Mouse (Mus musculus) left cerebral cortex, postnatal 4 days (tissue): ENCODE data around the gene Rpl7l1. TPM values are rescaled to one million over a fixed set of nuclear protein-coding genes. Genes with fewer than 3 reads are reported as not detected.
"Not testable (repeated sequence)": the region's sequence is repeated elsewhere in the genome, so short reads cannot be mapped to it uniquely, and the experiment has no call there.

Source experiments
- DNase-seq: peaks from one replicate; pipeline ENCODE4 v3.0.0-alpha.2; 2022
- intact Hi-C: fragments of 180-260 bp; cut with DNase I; formaldehyde crosslinking; loops from one replicate; pipeline ENCODE4 v1.15.1; 2025
- total RNA-seq, 2 experiments: library from RNA; stranded (reverse); gene quantifications; 2 replicates each; pipeline ENCODE4 v1.2.3; 2021

Gene Rpl7l1
- total RNA-seq, 2 experiments from 2014 or later, result 47.3 to 58.3 TPM

DNA sequence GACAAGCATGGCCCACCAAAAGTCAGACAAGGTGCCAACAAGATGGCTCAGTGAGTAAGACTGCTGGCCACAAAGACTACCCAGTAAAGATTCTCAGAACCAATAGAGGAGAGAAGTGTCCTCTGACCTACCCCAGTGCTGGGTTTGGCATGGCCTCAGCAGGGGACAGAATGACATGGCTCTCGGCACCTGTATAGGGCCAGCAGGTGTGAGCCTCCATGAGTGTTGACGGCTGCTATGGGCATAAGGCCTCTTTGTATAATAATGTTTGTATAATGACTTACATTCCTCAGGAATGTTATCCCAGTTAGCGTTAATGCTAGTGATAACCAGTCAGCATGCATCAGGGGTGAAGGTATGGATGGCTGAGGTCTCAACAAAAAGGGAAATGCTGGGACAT is 6.4 kb downstream of the Rpl7l1 start:
- no peak for DNase-seq
- intact Hi-C loops, result no loop called here

DNA sequence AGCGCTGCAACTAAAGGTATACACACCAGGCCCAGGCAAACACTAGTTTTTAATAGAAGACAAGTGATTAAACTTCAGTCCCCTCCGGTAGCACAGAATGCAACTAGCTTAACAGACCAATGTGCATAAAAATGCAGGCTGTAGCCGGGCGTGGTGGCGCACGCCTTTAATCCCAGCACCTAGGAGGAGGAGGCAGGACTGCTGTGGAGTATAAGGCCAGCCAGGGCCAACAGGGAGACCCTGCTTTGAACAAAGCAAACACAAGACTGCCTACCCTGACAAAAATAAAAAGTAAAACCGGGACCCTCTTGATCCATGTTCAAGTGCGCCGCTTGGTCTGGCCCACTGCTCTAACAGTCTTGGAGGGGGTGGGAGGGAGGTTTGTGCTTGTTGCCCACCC is 7.4 kb downstream of the Rpl7l1 start:
- intact Hi-C loops, result no loop called here
- DNase-seq, result no peak

DNA sequence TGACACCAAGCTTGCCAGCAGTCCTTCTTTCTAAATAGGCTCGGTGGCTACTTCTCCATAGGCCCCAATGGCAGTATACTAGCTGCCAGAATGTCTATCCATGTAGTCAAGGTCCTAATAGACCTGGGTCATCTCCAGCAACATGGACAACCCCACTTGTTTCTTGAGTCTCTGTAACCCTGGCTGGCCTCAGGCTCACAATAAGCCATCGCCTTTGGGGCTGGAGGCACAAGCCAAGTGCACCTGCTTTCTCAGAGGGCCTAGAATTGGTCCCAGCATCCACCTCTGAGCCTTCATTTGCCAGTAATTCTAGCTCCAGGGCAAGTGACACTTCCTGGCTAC is 8.4 kb downstream of the Rpl7l1 start:
- intact Hi-C loops, result no loop called here
- DNase-seq, result no peak

DNA sequence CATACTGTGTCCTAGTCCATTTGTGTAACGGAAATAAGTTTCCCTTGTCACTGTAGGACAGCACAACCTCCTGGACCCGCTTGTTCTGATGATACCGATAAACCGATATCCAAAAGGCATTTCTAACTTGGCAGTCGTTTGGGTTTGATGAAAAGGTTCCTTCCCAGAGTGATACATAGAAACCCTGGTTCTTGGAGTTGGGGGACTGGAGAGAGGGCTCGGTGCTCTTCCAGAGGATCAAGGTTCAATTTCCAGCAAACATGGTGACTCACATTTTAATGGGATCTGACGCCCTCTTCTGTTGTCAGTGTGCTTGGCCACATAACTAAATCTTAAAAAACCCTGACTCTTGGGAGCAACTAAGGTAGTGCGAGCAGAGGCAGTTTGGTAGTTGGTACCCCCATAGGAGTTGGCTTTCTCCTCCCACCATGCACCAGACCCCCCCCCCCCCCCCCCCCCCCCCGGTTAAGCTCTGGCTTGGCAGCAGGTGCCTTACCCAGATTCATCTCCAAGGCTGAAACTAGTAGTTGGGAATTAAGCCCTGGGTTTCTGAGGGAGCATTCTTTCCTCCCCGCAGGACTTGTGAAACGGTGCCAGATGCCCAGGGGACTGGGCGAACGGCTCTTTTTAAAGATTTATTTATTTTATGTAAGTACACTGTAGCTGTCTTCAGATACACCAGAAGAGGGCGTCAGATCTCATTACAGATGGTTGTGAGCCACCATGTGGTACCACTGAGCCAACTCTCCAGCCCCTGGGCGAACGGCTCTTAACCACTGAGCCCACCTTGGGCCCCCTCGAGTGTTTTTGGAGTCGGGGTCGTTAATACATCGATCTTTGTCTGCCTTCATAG is 9.0 kb downstream of the Rpl7l1 start:
- DNase-seq, result peak; percentile 36
- intact Hi-C loops, result no loop called here

- peak; percentile 85 for DNase-seq
- intact Hi-C loops, result no loop called here
These were observed 9.8 kb downstream of the Rpl7l1 start, which contains the start of gene 2310039H08Rik for GRCm38 (mm10) chr17:46772404-46773277. Gene 2310039H08Rik (plus strand): TSS chr17:46772635.

DNA sequence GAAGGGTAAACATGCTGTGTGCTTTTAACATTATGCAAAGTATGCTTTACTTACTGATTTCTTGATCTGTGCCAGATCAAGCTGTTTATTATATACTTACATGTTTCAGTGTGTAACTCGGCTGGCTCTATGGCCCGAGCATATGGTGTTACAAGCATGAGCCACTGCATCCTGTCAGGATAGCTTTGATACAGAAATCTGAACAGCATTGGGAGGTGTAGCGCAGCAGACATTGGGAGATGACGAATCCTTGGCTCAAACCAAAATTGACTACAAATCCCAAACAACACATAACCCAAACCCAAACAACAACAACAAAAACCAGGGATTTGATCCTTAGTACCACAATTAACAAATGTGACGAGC is 10.5 kb downstream of the Rpl7l1 start:
- intact Hi-C loops, result no loop called here
- no peak for DNase-seq

GRCm38 (mm10) chr17:46771616-46772015 is 10.9 kb downstream of the Rpl7l1 start:
- DNase-seq, result no peak
- intact Hi-C loops, result no loop called here

DNA sequence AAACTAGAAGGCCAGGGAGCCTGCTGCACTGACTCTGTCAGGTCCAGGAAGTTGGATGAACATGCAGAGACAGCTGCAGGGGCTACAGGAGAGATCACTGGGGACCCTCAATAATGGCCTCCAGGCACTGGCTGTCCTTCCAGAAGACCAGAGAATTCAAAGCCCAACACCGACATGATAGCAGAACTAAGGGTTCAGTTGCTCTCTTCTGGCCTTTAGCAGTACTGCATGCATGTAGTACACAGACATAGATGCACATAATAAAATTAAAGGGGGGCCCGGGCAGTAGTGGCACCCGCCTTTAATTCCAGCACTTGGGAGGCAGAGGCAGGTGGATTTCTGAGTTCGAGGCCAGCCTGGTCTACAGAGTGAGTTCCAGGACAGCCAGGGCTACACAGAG is 11.4 kb downstream of the Rpl7l1 start:
- intact Hi-C loops, result no loop called here
- no peak for DNase-seq

- intact Hi-C loops, result no loop called here
- no peak for DNase-seq
These were observed 11.9 kb downstream of the Rpl7l1 start for GRCm38 (mm10) chr17:46770546-46770945.

- intact Hi-C loops, result no loop called here
- peak; percentile 17 for DNase-seq
These were observed 14.6 kb downstream of the Rpl7l1 start for GRCm38 (mm10) chr17:46767868-46768267.

- DNase-seq, intact Hi-C loops: not testable (repeated sequence)
These were observed 17.6 kb downstream of the Rpl7l1 start for GRCm38 (mm10) chr17:46764916-46765315.

DNA sequence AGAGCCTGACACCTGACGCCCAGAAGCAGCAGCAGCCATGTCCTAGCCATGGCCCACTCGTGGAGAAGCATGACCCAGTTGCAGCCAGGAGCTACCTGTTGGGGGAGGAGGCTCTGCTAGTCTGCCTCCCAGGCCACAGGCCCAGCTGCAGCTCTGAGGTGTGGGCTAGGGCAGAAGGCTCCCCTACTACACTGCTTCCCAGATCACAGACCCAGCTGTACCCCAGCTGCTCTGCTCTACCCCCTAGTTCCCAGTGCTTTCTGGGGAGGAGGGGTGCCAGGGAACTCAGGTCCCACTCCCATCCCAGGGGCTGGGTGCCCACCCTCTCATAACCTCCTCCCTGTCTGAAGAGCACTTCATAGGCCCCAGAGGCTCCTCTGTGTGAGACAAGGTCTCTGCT is 18.9 kb downstream of the Rpl7l1 start, which contains the start of gene Ptcra:
Ptcra (minus strand) TSS at position 169 of the 400 bp plus-strand sequence.
- no peak for DNase-seq
- intact Hi-C loops, result no loop called here

DNA sequence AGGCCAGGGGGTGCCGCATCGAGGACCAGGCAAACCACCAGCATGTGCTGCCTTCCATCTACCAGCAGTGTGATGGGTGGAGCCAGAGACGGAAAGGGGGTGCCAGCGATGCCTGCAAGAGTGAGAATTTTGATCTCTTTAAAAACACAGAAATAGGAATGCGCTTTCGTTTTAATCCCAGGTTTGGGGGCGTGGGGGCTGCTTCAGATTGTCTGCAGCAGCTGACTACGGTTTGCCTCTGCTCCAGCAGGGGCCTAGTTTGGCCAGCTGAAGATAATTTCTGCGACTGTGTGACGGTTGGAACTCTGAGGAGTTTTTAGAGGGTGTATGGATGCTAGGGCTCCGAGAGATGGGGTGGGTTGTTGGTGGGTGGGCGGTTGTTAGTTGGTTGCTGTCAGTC is 23.7 kb downstream of the Rpl7l1 start:
- DNase-seq, result no peak
- intact Hi-C loops, result no loop called here

DNA sequence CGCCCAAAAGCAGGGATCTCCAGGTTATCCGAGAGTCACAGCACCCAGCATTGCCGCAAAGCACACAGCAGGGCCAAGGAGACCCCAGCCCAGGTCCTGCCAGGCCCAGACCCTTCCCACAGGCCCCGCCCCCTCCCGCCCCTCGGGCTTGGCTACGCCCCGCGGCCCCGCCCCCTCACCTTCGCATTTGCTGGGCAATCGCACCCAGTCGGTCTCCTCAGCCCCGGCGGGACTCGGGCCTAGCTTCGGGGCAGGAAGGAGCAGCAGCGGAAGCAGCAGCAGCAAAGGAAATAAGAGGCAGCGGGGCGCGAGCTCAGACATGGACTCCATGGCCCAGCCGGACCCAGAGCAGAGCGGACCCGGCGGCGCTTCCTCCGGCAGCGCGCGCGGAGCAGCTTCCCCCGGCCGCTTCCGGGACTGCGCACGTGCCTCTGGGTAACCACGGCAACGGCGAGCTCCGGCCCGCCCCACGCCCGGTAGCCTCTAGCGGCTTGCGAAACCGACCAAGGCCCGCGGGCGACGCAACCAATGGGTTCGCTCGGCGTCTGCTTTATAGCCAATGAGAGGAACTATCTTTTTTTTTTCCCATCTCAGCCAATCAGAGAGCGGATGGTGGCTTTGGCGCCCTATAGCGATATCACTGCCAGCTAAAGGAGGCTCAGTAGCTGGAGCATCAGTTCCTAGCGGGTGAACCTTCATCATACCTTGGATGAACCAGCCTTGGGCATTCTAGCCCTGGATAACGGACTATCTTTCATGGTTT is 30.5 kb downstream of the Rpl7l1 start, which contains the start of gene Cnpy3:
Cnpy3 (minus strand) TSS at position 421 of the 763 bp plus-strand sequence.
- DNase-seq, result peak; percentile 99
- intact Hi-C loops, result no loop called here

DNA sequence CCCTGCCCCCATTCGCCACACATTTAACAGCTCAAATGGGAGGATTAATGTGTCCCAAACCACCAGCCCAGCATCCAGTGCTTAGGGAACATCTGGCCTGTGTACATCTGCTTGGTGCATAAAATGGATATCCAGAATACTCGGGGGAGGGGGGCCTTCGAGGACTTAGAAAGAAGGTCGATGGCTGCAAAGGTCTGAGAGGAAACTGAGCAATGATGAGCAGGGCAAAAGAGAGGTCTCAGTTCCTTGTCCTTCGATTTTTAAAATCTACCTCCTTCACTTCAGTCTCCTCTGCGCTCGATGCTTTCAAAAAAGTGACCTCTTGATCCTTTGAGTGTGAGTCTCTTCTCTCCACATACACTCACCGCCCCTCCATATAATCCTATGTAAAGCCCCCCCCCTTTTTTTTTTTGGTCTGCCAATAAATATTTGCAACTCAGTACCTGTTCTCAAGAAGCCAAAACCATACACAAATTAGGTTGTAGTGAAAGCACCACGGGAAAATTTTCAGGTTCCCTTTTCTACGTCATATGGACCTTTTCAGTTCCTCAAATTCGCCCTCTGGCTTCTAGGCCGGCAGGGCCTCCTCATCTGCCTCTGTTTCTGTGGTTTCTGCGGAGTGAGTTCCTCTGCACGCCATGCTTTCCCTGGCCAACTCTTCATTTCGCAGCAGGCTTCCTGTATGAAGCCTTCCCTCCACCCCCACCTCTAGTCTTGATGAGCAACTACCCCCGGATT is 31.2 kb downstream of the Rpl7l1 start:
- no peak for DNase-seq
- intact Hi-C loops, result no loop called here

DNA sequence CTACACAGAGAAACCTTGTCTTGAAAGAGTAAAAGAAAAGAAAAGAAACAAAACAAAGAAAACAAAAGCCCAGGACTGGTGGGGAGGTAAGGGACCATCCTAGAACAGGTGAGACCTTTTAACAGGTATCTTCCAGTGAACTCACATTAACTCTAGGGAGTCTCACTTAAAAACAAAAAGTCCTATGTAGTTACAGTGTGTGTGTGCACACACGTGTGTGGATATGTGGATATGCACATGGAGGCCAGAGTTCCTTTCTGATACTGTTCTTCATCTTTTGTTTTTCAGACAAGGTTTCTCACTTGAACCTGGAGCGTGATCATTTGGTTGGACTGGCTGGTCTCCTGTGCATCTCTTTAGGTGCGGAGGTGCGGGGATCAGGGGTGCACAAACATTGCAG is 31.9 kb downstream of the Rpl7l1 start:
- intact Hi-C loops, result no loop called here
- DNase-seq, result no peak

- intact Hi-C loops, result no loop called here
- DNase-seq, result no peak
These were observed 33.2 kb downstream of the Rpl7l1 start for GRCm38 (mm10) chr17:46749282-46749681.

DNA sequence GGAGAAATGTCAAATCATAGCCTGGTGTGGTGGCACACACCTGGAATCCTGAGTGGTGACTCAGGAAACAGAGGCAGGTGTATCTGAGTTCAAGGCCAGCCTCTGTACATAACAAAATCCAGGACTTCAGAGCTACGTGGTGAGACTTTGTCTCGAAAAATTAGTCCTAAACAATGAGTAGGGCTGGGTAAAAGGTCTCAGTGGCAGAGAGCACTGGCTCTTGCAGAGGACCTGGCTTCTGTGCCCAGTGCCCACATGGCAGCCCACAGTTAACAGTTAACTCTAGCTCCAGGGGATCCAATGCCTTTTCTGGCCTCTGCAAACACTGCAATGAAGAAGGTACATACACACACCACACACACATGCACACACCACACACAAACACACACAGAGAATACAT is 34.7 kb downstream of the Rpl7l1 start:
- intact Hi-C loops, result no loop called here
- no peak for DNase-seq

GRCm38 (mm10) chr17:46747234-46747633 is 35.2 kb downstream of the Rpl7l1 start:
- intact Hi-C loops, result no loop called here

GRCm38 (mm10) chr17:46745506-46745905 is 37.0 kb downstream of the Rpl7l1 start:
- no peak for DNase-seq
- intact Hi-C loops, result no loop called here

More at GRCm38 (mm10) chr17:46747234-46747633, 35.2 kb downstream of the Rpl7l1 start:
- no peak for DNase-seq
